Mouse (Mus musculus): ENCODE measurements around the gene Cacng8. TPM values are rescaled to one million over a fixed set of nuclear protein-coding genes. Genes with fewer than 3 reads are reported as not detected.

The Cacng8 gene
- polyA plus RNA-seq, 1 experiment from 2014 or later: 2.5 TPM

DNA sequence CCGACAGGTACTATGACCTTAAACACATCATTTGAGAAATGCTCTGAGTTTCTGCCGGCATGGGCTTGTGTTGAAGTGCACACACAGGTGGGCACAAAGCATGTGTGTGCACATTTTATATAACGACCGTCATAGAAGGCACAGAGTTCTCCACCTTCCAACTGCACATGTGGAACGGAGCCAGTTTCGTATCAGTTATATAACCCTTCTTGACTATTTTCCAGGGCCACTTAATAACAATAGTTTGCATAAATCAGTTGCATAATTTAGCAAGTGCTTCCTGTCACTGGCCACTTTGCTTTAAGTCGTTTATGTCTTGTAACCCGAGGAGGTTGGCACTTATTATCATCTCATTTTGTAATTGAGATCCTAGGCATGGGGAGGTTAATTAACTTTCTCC is 16.7 kb upstream of the Cacng8 start:
- 86% methylated on average over 8 of the region's 8 CpGs for WGBS
- H3K9ac ChIP-seq (ENCODE audit: low read length): no peak overlapping the region
- H3K27me3 ChIP-seq (replicated peaks; ENCODE audit: control insufficient read depth, insufficient read depth, low read length): no peaks in the 10 kb centered on the region
- no peak overlapping the region for H3K4me2 ChIP-seq (ENCODE audit: low read length)
- H3K4me1 ChIP-seq (replicated peaks; ENCODE audit: control insufficient read depth, insufficient read depth, low read length): no peaks in the 10 kb centered on the region
- no peak for ATAC-seq (replicated peaks; ENCODE audit: low FRiP score, low TSS enrichment, low read depth)
- no peaks in the 10 kb centered on the region for H3K36me3 ChIP-seq (ENCODE audit: control insufficient read depth, insufficient read depth, low read length)
- no peaks in the 10 kb centered on the region for H3K9me3 ChIP-seq (ENCODE audit: control insufficient read depth, low read length)
- no peak overlapping the region for H3K4me3 ChIP-seq (ENCODE audit: low read depth, low read length)
- H3K27ac ChIP-seq (ENCODE audit: low read depth): no peak overlapping the region
- no peak for DNase-seq (ENCODE audit: low spot score)

DNA sequence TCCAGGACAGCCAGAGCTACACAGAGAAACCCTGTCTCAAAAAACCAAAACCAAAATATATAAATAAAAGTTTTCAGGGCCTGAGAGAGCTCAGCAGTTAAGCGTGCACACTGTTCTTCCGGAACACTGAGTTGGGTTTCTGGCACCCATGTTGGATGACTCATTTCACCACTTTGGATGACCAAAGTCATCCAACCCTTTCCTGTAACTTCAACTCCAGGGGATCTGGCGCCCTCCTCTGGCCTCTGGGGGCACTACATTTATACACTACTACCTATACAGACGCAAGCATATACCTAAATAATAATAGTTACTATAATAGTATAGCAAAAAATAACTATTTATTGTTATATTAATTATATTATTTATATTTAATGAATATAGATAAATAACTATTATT is 13.7 kb upstream of the Cacng8 start:
- Histone ChIP-seq H3K27ac (ENCODE audit: low read depth) (no peak overlapping the region), H3K4me3 (ENCODE audit: low read depth, low read length) (no peak overlapping the region), H3K27me3 (replicated peaks; ENCODE audit: control insufficient read depth, insufficient read depth, low read length) (no peaks in the 10 kb centered on the region), H3K9me3 (ENCODE audit: control insufficient read depth, low read length) (no peaks in the 10 kb centered on the region), H3K4me2 (ENCODE audit: low read length) (no peak overlapping the region), H3K9ac (ENCODE audit: low read length) (no peak overlapping the region), H3K36me3 (ENCODE audit: control insufficient read depth, insufficient read depth, low read length) (no peaks in the 10 kb centered on the region), H3K4me1 (replicated peaks; ENCODE audit: control insufficient read depth, insufficient read depth, low read length) (no peaks in the 10 kb centered on the region)
- ATAC-seq (replicated peaks; ENCODE audit: low FRiP score, low TSS enrichment, low read depth): no peak
- DNase-seq (ENCODE audit: low spot score): no peak
- 61% methylated on average over 4 of the region's 4 CpGs for WGBS

DNA sequence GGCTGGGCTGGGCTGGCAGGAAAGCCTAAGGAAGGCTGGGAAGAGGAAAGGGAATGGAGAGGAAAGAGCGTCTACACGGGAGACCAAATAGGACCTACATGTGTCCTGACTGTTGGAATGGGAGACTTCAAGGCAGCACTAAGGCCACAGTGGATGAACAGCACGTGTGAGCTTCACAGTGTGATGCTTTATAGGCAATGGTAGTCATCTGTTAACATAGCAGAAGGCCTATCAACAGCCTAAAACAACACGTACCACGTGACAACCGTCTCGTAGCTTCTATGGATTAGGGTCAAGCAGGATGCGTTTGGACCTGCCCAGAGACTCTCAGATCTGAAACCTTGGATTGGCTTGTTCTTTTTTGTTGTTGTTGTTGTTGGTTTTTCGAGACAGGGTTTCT is 8.4 kb upstream of the Cacng8 start:
- no peaks in the 10 kb centered on the region for H3K27me3 ChIP-seq (replicated peaks; ENCODE audit: control insufficient read depth, insufficient read depth, low read length)
- 84% methylated on average over 9 of the region's 9 CpGs for WGBS
- H3K4me1 ChIP-seq (replicated peaks; ENCODE audit: control insufficient read depth, insufficient read depth, low read length): no peaks in the 10 kb centered on the region
- H3K27ac ChIP-seq (ENCODE audit: low read depth): no peak overlapping the region
- H3K4me2 ChIP-seq (ENCODE audit: low read length): no peak overlapping the region
- H3K36me3 ChIP-seq (ENCODE audit: control insufficient read depth, insufficient read depth, low read length): no peaks in the 10 kb centered on the region
- no peak overlapping the region for H3K4me3 ChIP-seq (ENCODE audit: low read depth, low read length)
- ATAC-seq (replicated peaks; ENCODE audit: low FRiP score, low TSS enrichment, low read depth) (no peak), DNase-seq (ENCODE audit: low spot score) (no peak)
- H3K9me3 ChIP-seq (ENCODE audit: control insufficient read depth, low read length): no peaks in the 10 kb centered on the region
- H3K9ac ChIP-seq (ENCODE audit: low read length): no peak overlapping the region

DNA sequence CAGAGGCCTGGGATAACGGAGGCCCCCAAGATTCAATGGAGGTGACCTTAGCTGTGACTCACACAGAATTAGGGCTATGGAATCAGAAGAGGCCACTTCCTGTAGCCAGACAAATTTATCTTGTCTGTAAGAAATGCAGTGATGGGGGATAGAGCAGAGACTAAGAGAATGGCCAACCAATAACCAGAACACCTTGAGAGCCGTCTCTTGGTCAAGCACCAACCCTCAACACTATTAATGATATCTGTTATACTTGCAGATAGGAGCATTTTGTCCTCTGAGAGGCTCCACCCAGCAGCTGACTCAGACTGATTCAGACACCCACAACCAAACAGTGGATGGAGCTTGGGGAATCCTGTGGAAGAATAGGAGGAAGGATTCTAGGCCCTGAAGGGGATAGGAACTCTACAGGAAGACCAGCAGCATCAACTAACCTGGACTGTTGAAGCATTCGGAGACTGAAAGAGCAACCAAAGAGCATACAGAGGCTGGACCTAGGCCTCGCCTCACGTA is 5.6 kb upstream of the Cacng8 start:
- ATAC-seq (replicated peaks; ENCODE audit: low FRiP score, low TSS enrichment, low read depth) (no peak), DNase-seq (ENCODE audit: low spot score) (no peak)
- no peak overlapping the region for H3K4me2 ChIP-seq (ENCODE audit: low read length)
- no peaks in the 10 kb centered on the region for H3K4me1 ChIP-seq (replicated peaks; ENCODE audit: control insufficient read depth, insufficient read depth, low read length)
- no peak overlapping the region for H3K4me3 ChIP-seq (ENCODE audit: low read depth, low read length)
- WGBS: 82% methylated on average over 5 of the region's 5 CpGs
- no peak overlapping the region for H3K9ac ChIP-seq (ENCODE audit: low read length)
- H3K27ac ChIP-seq (ENCODE audit: low read depth): no peak overlapping the region
- no peaks in the 10 kb centered on the region for H3K27me3 ChIP-seq (replicated peaks; ENCODE audit: control insufficient read depth, insufficient read depth, low read length)
- no peaks in the 10 kb centered on the region for H3K36me3 ChIP-seq (ENCODE audit: control insufficient read depth, insufficient read depth, low read length)
- no peaks in the 10 kb centered on the region for H3K9me3 ChIP-seq (ENCODE audit: control insufficient read depth, low read length)

DNA sequence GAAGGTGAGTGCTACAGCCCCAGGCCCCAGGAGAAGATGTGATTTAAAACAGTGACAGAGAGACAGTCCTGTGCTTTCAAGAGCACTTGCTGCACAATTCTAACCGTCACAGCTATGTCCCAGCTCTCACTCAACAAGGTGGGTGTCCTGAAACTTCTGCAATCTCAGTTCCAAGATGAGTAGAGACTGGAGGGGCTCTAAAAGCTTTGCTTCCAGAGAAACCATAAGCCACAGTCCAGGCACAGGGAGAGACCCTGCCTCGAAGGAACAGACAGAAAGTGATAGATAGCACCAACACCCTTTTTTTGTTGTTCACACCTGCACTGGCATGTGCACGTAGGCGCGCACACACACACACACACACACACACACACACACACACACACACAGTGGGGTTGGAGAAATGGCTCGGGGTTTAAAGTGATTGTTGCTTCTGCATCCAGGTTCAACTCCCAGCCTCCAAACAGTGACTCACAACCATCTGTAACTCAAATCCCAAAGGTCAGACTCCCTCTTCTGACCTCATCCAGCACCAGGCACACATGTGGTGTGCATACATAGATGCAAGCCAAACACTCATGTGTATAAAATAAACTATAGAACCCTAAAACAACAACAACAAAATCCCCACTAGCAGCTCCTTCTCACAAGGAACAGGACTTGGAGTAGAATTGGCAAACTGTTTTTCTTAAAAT is 4.3 kb upstream of the Cacng8 start:
- no peaks in the 10 kb centered on the region for H3K27me3 ChIP-seq (replicated peaks; ENCODE audit: control insufficient read depth, insufficient read depth, low read length)
- H3K4me2 ChIP-seq (ENCODE audit: low read length): no peak overlapping the region
- no peak overlapping the region for H3K4me3 ChIP-seq (ENCODE audit: low read depth, low read length)
- H3K36me3 ChIP-seq (ENCODE audit: control insufficient read depth, insufficient read depth, low read length): no peaks in the 10 kb centered on the region
- H3K9ac ChIP-seq (ENCODE audit: low read length): no peak overlapping the region
- H3K27ac ChIP-seq (ENCODE audit: low read depth): no peak overlapping the region
- no peaks in the 10 kb centered on the region for H3K9me3 ChIP-seq (ENCODE audit: control insufficient read depth, low read length)
- 78% methylated on average over 6 of the region's 6 CpGs for whole genome bisulfite sequencing
- DNase-seq (ENCODE audit: low spot score): no peak
- no peak for ATAC-seq (replicated peaks; ENCODE audit: low FRiP score, low TSS enrichment, low read depth)
- H3K4me1 ChIP-seq (replicated peaks; ENCODE audit: control insufficient read depth, insufficient read depth, low read length): peaks cover 3% of the 10 kb centered on the region; the same call in 1 of the 2 replicates

DNA sequence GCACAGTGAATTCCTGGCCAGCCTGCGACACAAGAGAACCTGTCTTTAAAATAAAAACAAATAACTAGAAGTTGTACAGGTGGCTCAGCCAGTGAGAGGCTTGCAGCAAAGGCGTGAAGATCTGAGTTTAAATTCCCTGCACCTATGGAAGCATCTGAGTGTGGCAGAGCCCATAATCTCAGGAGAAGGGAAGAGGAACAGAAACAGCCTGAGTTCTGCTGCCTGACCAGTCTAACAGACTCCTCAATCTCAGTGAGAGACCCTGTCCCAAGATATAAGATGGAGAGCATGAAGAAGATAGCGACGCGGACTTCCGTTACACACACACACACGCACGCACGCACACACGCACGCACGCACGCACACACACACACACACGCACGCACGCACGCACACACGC is 2.7 kb upstream of the Cacng8 start:
- no peak overlapping the region for H3K4me3 ChIP-seq (ENCODE audit: low read depth, low read length)
- no peaks in the 10 kb centered on the region for H3K27me3 ChIP-seq (replicated peaks; ENCODE audit: control insufficient read depth, insufficient read depth, low read length)
- DNase-seq (ENCODE audit: low spot score) (no peak), ATAC-seq (replicated peaks; ENCODE audit: low FRiP score, low TSS enrichment, low read depth) (no peak)
- no peak overlapping the region for H3K4me2 ChIP-seq (ENCODE audit: low read length)
- H3K9me3 ChIP-seq (ENCODE audit: control insufficient read depth, low read length): no peaks in the 10 kb centered on the region
- H3K4me1 ChIP-seq (replicated peaks; ENCODE audit: control insufficient read depth, insufficient read depth, low read length): peaks cover 6% of the 10 kb centered on the region; the same call in 1 of the 2 replicates
- 78% methylated on average over 18 of the region's 18 CpGs for WGBS
- no peaks in the 10 kb centered on the region for H3K36me3 ChIP-seq (ENCODE audit: control insufficient read depth, insufficient read depth, low read length)
- H3K9ac ChIP-seq (ENCODE audit: low read length): no peak overlapping the region
- H3K27ac ChIP-seq (ENCODE audit: low read depth): no peak overlapping the region

DNA sequence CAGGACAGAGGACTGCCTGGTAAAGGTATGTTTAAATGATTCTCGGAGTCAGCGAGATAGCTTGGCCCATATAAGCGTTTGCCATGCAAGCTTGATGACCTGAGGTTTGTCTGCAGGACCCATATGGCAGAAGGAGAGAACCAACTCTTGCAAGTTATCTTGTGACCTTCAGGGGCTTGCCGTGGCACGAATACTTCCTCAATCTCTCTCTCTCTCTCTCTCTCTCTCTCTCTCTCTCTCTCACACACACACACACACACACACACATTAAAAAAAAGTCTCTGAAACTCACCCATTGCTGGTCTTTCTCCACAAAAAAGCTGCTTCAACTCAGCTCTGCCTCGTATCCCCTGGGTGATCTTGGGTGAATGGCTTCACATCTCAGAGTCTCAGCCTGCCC is 1.6 kb upstream of the Cacng8 start:
- H3K4me1 ChIP-seq (replicated peaks; ENCODE audit: control insufficient read depth, insufficient read depth, low read length): peaks cover 6% of the 10 kb centered on the region; the same call in 1 of the 2 replicates
- no peak overlapping the region for H3K4me3 ChIP-seq (ENCODE audit: low read depth, low read length)
- WGBS: 47% methylated on average over 6 of the region's 6 CpGs
- H3K27ac ChIP-seq (ENCODE audit: low read depth): no peak overlapping the region
- no peak overlapping the region for H3K4me2 ChIP-seq (ENCODE audit: low read length)
- no peak overlapping the region for H3K9ac ChIP-seq (ENCODE audit: low read length)
- no peaks in the 10 kb centered on the region for H3K36me3 ChIP-seq (ENCODE audit: control insufficient read depth, insufficient read depth, low read length)
- ATAC-seq (replicated peaks; ENCODE audit: low FRiP score, low TSS enrichment, low read depth) (no peak), DNase-seq (ENCODE audit: low spot score) (no peak)
- no peaks in the 10 kb centered on the region for H3K27me3 ChIP-seq (replicated peaks; ENCODE audit: control insufficient read depth, insufficient read depth, low read length)
- no peaks in the 10 kb centered on the region for H3K9me3 ChIP-seq (ENCODE audit: control insufficient read depth, low read length)

DNA sequence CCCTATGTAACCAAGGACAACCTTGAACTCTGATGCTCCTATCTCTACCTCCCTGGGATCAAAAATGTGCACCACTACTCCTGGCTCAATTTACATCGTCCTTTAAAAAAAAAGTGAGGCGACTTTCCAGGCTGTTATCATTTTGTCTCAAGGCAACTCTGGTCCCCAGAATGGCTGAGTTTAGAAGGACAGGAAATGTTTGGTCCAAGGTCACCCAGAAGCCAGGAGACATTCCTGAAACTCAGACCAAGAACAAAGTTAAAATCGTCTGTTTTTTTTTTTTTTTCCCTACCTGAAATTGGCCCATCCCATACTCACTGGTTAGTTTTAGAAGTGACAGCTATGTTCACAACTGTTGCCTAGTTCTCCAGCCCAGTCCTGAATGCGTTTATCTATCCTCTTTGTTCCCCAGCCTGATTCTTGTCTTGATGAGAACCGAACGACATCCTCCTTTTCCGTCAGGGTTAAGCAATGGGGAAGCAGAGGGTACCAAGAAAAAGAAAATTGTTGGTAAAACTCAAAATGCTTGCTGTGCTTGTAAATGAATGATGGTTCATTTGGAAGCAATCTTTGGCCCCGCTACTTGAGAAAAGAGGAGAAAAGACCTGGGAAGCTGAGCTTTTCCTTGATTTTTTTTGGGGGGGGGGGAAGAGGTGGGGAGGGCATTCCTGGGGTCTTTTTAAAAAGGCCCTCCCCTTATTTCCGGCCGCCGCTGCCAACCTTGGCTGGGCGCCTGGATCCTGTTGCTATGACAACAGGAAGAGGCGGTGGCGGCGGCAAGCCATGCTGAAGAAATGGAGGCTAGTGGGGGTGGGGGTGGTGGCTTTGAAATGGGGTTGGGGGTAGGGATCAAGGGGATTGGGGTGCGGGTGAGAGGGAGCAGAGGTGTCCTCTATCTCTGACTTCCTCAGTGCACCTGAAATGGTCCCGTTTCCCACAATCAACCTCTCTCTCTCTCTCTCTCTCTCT is 755 bp upstream of the Cacng8 start:
- Histone ChIP-seq H3K4me3 (ENCODE audit: low read depth, low read length) (peak overlapping the region; percentile 4), H3K36me3 (ENCODE audit: control insufficient read depth, insufficient read depth, low read length) (no peaks in the 10 kb centered on the region), H3K27ac (ENCODE audit: low read depth) (no peak overlapping the region), H3K27me3 (replicated peaks; ENCODE audit: control insufficient read depth, insufficient read depth, low read length) (no peaks in the 10 kb centered on the region), H3K9ac (ENCODE audit: low read length) (no peak overlapping the region), H3K9me3 (ENCODE audit: control insufficient read depth, low read length) (no peaks in the 10 kb centered on the region), H3K4me2 (ENCODE audit: low read length) (peak overlapping the region; percentile 50), H3K4me1 (replicated peaks; ENCODE audit: control insufficient read depth, insufficient read depth, low read length) (peaks cover 6% of the 10 kb centered on the region; the same call in 1 of the 2 replicates)
- 2% methylated on average over 17 of the region's 17 CpGs for WGBS
- ATAC-seq (replicated peaks; ENCODE audit: low FRiP score, low TSS enrichment, low read depth) (no peak), DNase-seq (ENCODE audit: low spot score) (no peak)
